Mouse (Mus musculus) ES-Bruce4 (cell line): ENCODE measurements around the gene Hus1. TPM values are rescaled to one million over a fixed set of nuclear protein-coding genes. Genes with fewer than 3 reads are reported as not detected.

Experiments
- H3K27ac ChIP-seq: 2 replicates; pipeline ENCODE4 v1.5.1; 2012; ENCODE audit warnings: low read length, inconsistent platforms; ENCODE audit not compliant: insufficient read depth
- H3K27me3 ChIP-seq: 2 replicates; pipeline ENCODE4 v1.6.1; 2012; ENCODE audit warnings: mild to moderate bottlenecking, low read length, inconsistent platforms; ENCODE audit not compliant: control insufficient read depth, poor library complexity, insufficient read depth, severe bottlenecking
- H3K36me3 ChIP-seq: 2 replicates; pipeline ENCODE4 v1.6.1; 2012; ENCODE audit warnings: inconsistent platforms, mild to moderate bottlenecking, low read length, moderate library complexity; ENCODE audit not compliant: control insufficient read depth, poor library complexity, insufficient read depth, severe bottlenecking
- H3K4me1 ChIP-seq: one replicate; pipeline ENCODE4 v1.8.1; 2011; ENCODE audit warnings: low read length; ENCODE audit not compliant: control insufficient read depth, insufficient read depth
- H3K4me3 ChIP-seq: 2 replicates; pipeline ENCODE4 v1.5.1; 2011; ENCODE audit warnings: low read depth, mild to moderate bottlenecking, low read length
- H3K9ac ChIP-seq: 2 replicates; pipeline ENCODE4 v1.6.1; 2012; ENCODE audit warnings: low read depth, mild to moderate bottlenecking, inconsistent platforms; ENCODE audit not compliant: poor library complexity, severe bottlenecking
- H3K9me3 ChIP-seq: replicated peaks from 2 replicates; pipeline ENCODE4 v1.6.1; 2012; ENCODE audit warnings: mild to moderate bottlenecking, low read length, inconsistent platforms; ENCODE audit not compliant: control insufficient read depth, poor library complexity, insufficient read depth, severe bottlenecking
- CTCF ChIP-seq: IDR thresholded peaks from one replicate; pipeline ENCODE4 v1.8.1; 2011; ENCODE audit warnings: low read depth, low read length
- EP300 ChIP-seq: IDR thresholded peaks from 2 replicates; pipeline ENCODE4 v1.6.1; 2011; ENCODE audit warnings: low read depth, low read length; ENCODE audit not compliant: insufficient read depth
- POLR2A ChIP-seq: IDR thresholded peaks from one replicate; pipeline ENCODE4 v1.8.1; 2011; ENCODE audit warnings: low read length; ENCODE audit not compliant: insufficient read depth
- polyA plus RNA-seq: library from polyadenylated mRNA; stranded (reverse); fragments of >200 nt; gene quantifications from 2 replicates; pipeline ENCODE4 v1.2.4, GENCODE M21; 2011; ENCODE audit warnings: low read depth; ENCODE audit not compliant: missing spikeins, insufficient read depth, insufficient read length

Hus1 gene
- polyA plus RNA-seq, 1 experiment: 33.7 TPM

DNA sequence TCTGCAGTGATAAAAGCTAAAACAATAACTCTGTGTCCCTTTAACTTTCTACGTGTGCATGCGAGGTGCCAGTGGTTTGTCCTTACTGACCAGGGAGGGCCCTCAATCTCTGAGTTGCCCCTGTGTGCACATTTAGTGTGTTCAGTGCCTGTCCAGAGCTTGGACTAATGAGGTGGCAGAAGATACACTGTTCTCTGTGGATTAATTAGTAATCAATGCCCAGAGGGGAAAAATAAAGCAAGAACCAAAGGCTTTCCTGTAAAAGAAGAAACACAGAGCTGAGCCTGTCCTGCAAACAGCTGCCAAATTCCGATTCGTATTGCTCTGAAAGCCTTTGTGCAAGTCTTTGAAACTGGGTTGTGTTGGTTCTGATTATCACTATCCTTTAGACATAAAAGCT lies 39.2 kb upstream of the Hus1 start:
- Histone ChIP-seq H3K27ac (no peak overlapping the region), H3K36me3 (no peaks in the 10 kb centered on the region), H3K27me3 (no peaks in the 10 kb centered on the region), H3K9me3 (no peaks in the 10 kb centered on the region), H3K4me1 (peaks cover 3% of the 10 kb centered on the region), H3K9ac (no peak overlapping the region), H3K4me3 (no peak overlapping the region)
- TF ChIP-seq CTCF (no peak), EP300 (no peak)

DNA sequence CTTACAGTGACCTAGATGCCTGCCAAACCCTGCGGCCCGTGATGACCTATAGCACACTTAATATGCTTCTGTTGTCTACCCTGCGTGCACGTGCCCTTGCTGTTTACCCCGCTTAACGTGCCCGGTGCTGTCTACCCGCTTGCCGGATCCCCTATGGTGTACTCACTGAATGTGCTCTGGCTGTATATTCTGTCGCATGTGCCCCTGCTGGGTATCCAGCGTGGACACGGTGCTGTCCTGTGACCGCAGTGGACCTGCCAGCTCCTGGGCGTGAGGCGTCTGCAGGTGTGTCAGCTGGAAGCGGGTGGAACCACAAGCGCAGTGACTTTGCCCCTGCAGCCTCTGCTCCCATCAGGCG lies 37.7 kb upstream of the Hus1 start, which contains the start of gene Sun3:
Sun3 (minus strand) TSS at position 289 of the 358 bp plus-strand sequence.
- TF ChIP-seq POLR2A (no peak), EP300 (no peak), CTCF (no peak)

DNA sequence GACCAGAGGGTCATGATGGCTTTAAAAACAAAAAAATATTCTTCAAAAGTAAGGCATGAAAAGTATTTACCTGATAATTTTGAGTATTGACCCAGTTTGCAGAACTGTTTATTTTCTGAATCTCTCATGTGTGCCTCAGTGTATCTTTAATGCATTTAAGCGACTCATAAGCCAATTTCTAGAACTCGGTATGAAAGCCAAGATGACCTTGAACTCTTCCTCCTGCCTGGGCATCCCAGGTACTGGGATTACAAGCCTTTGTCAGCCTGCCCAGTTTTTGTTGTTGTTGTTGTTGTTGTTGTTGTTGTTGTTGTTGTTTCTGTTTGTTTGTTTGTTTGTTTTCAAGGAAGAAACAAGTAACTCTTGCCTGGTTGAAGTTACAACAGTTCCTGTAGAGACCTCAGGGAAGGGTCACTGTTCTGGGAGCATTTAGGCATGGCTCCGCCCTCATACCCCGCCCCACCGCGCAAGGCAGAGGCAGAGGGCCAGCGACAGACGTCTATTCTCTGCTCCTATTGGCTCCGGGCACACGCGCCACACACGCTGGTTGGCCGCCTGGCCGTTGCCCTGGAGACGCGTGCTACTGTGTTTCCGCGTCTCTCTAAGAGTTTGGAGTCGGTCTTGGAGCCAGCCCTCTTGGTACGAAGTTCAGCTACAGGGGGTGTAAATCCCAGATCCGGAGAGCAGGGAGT lies 37.2 kb upstream of the Hus1 start, which contains the start of gene Gm11992:
Gm11992 (plus strand) TSS at position 584 of the 692 bp plus-strand sequence.
- H3K9me3 ChIP-seq: no peaks in the 10 kb centered on the region
- no peak within 1 kb of the TSS for H3K27ac ChIP-seq
- H3K4me3 ChIP-seq: peak within 1 kb of the TSS; percentile 68
- no peaks in the 10 kb centered on the region for H3K27me3 ChIP-seq
- H3K36me3 ChIP-seq: no peaks in the 10 kb centered on the region
- peaks cover 3% of the 10 kb centered on the region for H3K4me1 ChIP-seq
- no peak for TF ChIP-seq CTCF
- TF ChIP-seq POLR2A: no peak
- no peak for TF ChIP-seq EP300
- H3K9ac ChIP-seq: peak within 1 kb of the TSS; percentile 28; the same call in 1 of the 2 replicates

More for the DNA sequence above, 37.7 kb upstream of the Hus1 start, which contains the start of gene Sun3:
- H3K27ac ChIP-seq: no peak within 1 kb of the TSS
- H3K36me3 ChIP-seq: no peaks in the 10 kb centered on the region
- H3K4me1 ChIP-seq: peaks cover 3% of the 10 kb centered on the region
- no peaks in the 10 kb centered on the region for H3K27me3 ChIP-seq
- H3K9ac ChIP-seq: peak within 1 kb of the TSS; percentile 28; the same call in 1 of the 2 replicates
- H3K4me3 ChIP-seq: peak within 1 kb of the TSS; percentile 68
- no peaks in the 10 kb centered on the region for H3K9me3 ChIP-seq

DNA sequence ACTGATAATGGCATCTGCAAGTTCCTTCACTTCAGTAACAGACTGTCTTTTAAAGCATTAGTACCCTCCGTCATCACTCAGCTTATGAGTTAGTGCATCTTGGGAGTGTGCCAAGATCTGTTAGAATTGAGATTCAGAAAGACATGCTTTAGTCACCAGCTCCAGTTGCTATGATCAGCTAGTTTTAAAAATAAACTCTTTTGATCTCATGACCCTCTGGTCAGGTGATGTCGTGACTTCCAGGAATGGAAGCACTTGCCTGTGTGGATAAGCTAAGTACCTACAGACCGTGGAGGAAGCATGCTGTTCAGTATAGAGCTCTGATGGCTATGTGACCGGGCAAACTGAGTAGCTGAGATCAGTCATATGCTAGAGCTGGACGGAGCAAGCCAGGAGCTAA lies 36.1 kb upstream of the Hus1 start:
- H3K9me3 ChIP-seq: no peaks in the 10 kb centered on the region
- no peaks in the 10 kb centered on the region for H3K36me3 ChIP-seq
- no peak overlapping the region for H3K4me3 ChIP-seq
- TF ChIP-seq POLR2A (no peak), EP300 (no peak), CTCF (no peak)
- H3K27me3 ChIP-seq: no peaks in the 10 kb centered on the region
- no peak overlapping the region for H3K27ac ChIP-seq
- H3K4me1 ChIP-seq: peaks cover 3% of the 10 kb centered on the region
- no peak overlapping the region for H3K9ac ChIP-seq

GRCm38 (mm10) chr11:9046546-9046945 lies 35.6 kb upstream of the Hus1 start:
- Histone ChIP-seq H3K36me3 (no peaks in the 10 kb centered on the region), H3K9ac (no peak overlapping the region), H3K4me3 (no peak overlapping the region), H3K4me1 (peaks cover 3% of the 10 kb centered on the region), H3K27ac (no peak overlapping the region), H3K27me3 (no peaks in the 10 kb centered on the region), H3K9me3 (no peaks in the 10 kb centered on the region)
- TF ChIP-seq POLR2A (no peak), CTCF (no peak)

DNA sequence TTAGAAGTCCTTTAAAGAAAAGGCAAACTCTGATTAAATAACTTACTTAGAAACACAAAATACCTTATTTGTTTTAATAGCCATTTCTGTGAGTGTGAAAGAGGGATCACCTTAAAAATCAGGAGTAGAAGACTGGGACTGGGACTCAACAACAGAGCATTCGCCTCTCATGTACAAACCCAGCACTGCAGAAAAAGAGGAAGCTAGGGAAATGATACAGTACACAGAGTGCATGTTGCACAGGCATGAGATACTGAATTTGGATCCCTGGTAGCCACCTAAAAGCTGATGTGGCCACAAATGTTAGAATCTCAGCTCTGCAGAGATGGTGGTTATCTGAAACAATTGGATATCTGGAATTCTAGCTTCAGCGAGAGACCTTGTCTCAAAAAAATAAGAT lies 20.5 kb upstream of the Hus1 start:
- TF ChIP-seq EP300 (no peak), CTCF (no peak), POLR2A (no peak)

More for the DNA sequence above, 20.5 kb upstream of the Hus1 start:
- H3K36me3 ChIP-seq: no peaks in the 10 kb centered on the region
- no peaks in the 10 kb centered on the region for H3K4me1 ChIP-seq
- no peaks in the 10 kb centered on the region for H3K27me3 ChIP-seq
- no peaks in the 10 kb centered on the region for H3K9me3 ChIP-seq
- H3K4me3 ChIP-seq: no peak overlapping the region
- no peak overlapping the region for H3K9ac ChIP-seq
- no peak overlapping the region for H3K27ac ChIP-seq
